Mouse (Mus musculus) liver, adult 2 months (tissue): Measurements from ENCODE around the gene Racgap1.

ENCODE experiments used
- CTCF ChIP-seq: fragments of 200-500 bp; IDR thresholded peaks from 2 replicates; pipeline ENCODE4 v1.5.1; 2011; ENCODE audit warnings: low read depth, low read length, control low read depth
- POLR2A ChIP-seq: fragments of 200-500 bp; IDR thresholded peaks from 2 replicates; pipeline ENCODE4 v1.6.1; 2011; ENCODE audit warnings: low read length, control low read depth; ENCODE audit not compliant: insufficient read depth; ENCODE audit errors: extremely low read depth

- TF ChIP-seq CTCF, result no peak
- TF ChIP-seq POLR2A, result no peak
Measured at GRCm38 (mm10) chr15:99601823-99602120, 49.7 kb downstream of the Racgap1 start.
